Mouse (Mus musculus): ENCODE data around the gene Gxylt2.

- TF ChIP-seq CTCF (IDR thresholded peaks at IDR 0.05; ENCODE audit: low read depth, low read length), result no peak
- TF ChIP-seq POLR2A (IDR thresholded peaks at IDR 0.05; ENCODE audit: borderline replicate concordance, low read depth, low read length), result no peak
Observed at GRCm38 (mm10) chr6:100732376-100733021, 28.0 kb downstream of the Gxylt2 start.

Measured in bone marrow macrophage, adult 2 months (primary cell).